Mouse (Mus musculus) heart, postnatal 14 days (tissue): Measurements from ENCODE around the gene Rasgef1b. TPM values are rescaled to one million over a fixed set of nuclear protein-coding genes. Genes with fewer than 3 reads are reported as not detected.
"Not testable (repeated sequence)": the region's sequence is repeated elsewhere in the genome, so short reads cannot be mapped to it uniquely, and the experiment has no call there.

Source experiments
- DNase-seq, 2 experiments: peaks; one replicate each; pipeline ENCODE4 v3.0.0; 2021 to 2022
- intact Hi-C: fragments of 180-260 bp; cut with DNase I; formaldehyde crosslinking; loops from one replicate; pipeline ENCODE4 v1.15.1; 2025
- total RNA-seq, 2 experiments: library from RNA; stranded (reverse); gene quantifications; 2 replicates each; pipeline ENCODE4 v1.2.3; 2021

The Rasgef1b gene
- total RNA-seq, 2 experiments from 2014 or later, result 10.3 to 12.3 TPM

- intact Hi-C loops, result loop anchor here (10.0 kb wide), 1 partner anchor 795 kb away; the partner anchor contains the start of genes Enoph1 and Hnrnpdl
- no peak for DNase-seq
These were observed 489.2 kb downstream of the Rasgef1b start for GRCm38 (mm10) chr5:99239677-99240076.

GRCm38 (mm10) chr5:99238150-99238549, 490.7 kb downstream of the Rasgef1b start:
- intact Hi-C loops, result no loop called here
- no peak for DNase-seq

- intact Hi-C loops, result no loop called here
- no peak for DNase-seq
These were observed 491.7 kb downstream of the Rasgef1b start for GRCm38 (mm10) chr5:99236888-99237752.

- DNase-seq, result no peak
- intact Hi-C loops, result no loop called here
These were observed 492.4 kb downstream of the Rasgef1b start for GRCm38 (mm10) chr5:99236431-99236830.

GRCm38 (mm10) chr5:99234275-99234674, 494.6 kb downstream of the Rasgef1b start:
- DNase-seq, result no peak

GRCm38 (mm10) chr5:99233176-99233575, 495.7 kb downstream of the Rasgef1b start:
- intact Hi-C loops, result no loop called here
- peak in 1 of 2 experiments; percentile 31 for DNase-seq

More at GRCm38 (mm10) chr5:99234275-99234674, 494.6 kb downstream of the Rasgef1b start:
- intact Hi-C loops, result no loop called here

- no peak for DNase-seq
- intact Hi-C loops, result no loop called here
These were observed 496.5 kb downstream of the Rasgef1b start for GRCm38 (mm10) chr5:99232410-99232809.

GRCm38 (mm10) chr5:99230476-99230875, 498.4 kb downstream of the Rasgef1b start:
- intact Hi-C loops, result no loop called here
- DNase-seq, result no peak

GRCm38 (mm10) chr5:99227361-99227760, 501.5 kb downstream of the Rasgef1b start:
- no peak for DNase-seq
- intact Hi-C loops, result no loop called here

GRCm38 (mm10) chr5:99224571-99225011, 504.3 kb downstream of the Rasgef1b start:
- DNase-seq, result no peak
- intact Hi-C loops, result no loop called here

GRCm38 (mm10) chr5:99223869-99224498, 504.9 kb downstream of the Rasgef1b start:
- no peak for DNase-seq
- intact Hi-C loops, result no loop called here

- intact Hi-C loops, result no loop called here
These were observed 510.5 kb downstream of the Rasgef1b start for GRCm38 (mm10) chr5:99218385-99218784.

GRCm38 (mm10) chr5:99216588-99217152, 512.2 kb downstream of the Rasgef1b start:
- intact Hi-C loops, DNase-seq: not testable (repeated sequence)

More at GRCm38 (mm10) chr5:99218385-99218784, 510.5 kb downstream of the Rasgef1b start:
- DNase-seq, result peak in 1 of 2 experiments; percentile 19

GRCm38 (mm10) chr5:99215207-99216157, 513.4 kb downstream of the Rasgef1b start:
- no peak for DNase-seq
- intact Hi-C loops, result no loop called here

- intact Hi-C loops, result no loop called here
- DNase-seq, result peak in 1 of 2 experiments; percentile 29
These were observed 514.5 kb downstream of the Rasgef1b start for GRCm38 (mm10) chr5:99214400-99214799.

GRCm38 (mm10) chr5:99213211-99213610, 515.7 kb downstream of the Rasgef1b start:
- DNase-seq, result no peak
- intact Hi-C loops, result no loop called here

- intact Hi-C loops, result loop anchor here (2.0 to 10.0 kb wide), 4 partner anchors 45 to 961 kb away; no protein-coding TSS in a partner anchor
- DNase-seq, result no peak
These were observed 525.4 kb downstream of the Rasgef1b start for GRCm38 (mm10) chr5:99203475-99203874.

- intact Hi-C loops, result loop anchor here (1.0 to 10.0 kb wide), 5 partner anchors 47 to 963 kb away; no protein-coding TSS in a partner anchor
- DNase-seq, result peak; percentile 40 to 58
These were observed 526.6 kb downstream of the Rasgef1b start for GRCm38 (mm10) chr5:99202074-99202837.

- intact Hi-C loops, result no loop called here
These were observed 533.4 kb downstream of the Rasgef1b start for GRCm38 (mm10) chr5:99195436-99195835.

More at GRCm38 (mm10) chr5:99195436-99195835, 533.4 kb downstream of the Rasgef1b start:
- DNase-seq, result no peak
